Mouse (Mus musculus) testis, adult 10 weeks (tissue): ENCODE measurements around the gene Olfr1241. TPM values are rescaled to one million over a fixed set of nuclear protein-coding genes. Genes with fewer than 3 reads are reported as not detected.

Experiments
- polyA plus RNA-seq: library from polyadenylated mRNA; stranded (reverse); fragments of 350-450 nt; fragmentation: Illumina TruSeq; extraction: RNeasy Lipid Tissue Mini Kit (QIAGEN cat#74804); gene quantifications from one replicate; pipeline ENCODE4 v1.2.3, GENCODE M21; 2014; ENCODE audit warnings: low read depth, low replicate concordance

Gene Olfr1241
- not detected for polyA plus RNA-seq

DNA sequence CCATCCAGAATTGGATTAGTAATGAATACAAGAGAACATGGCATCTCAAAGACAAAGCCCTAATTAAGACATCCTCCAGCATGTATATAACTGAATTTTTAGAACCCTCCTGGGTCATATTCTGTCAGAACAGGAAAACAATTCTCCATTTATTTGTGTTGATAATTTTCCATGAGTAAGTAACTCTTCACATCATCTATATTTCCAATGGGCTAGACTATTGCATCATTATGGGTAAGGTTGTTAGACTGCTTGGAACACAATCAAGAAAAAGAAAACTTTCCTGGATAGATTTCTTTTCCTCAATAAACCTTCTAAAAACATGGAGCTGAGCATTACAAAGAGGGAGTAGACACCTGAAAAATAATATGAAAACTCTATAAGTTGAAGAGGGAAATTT lies at the start of gene Olfr1241:
Gene Olfr1241, minus strand, starts transcription at position 101 of the 400 bp plus-strand sequence.

DNA sequence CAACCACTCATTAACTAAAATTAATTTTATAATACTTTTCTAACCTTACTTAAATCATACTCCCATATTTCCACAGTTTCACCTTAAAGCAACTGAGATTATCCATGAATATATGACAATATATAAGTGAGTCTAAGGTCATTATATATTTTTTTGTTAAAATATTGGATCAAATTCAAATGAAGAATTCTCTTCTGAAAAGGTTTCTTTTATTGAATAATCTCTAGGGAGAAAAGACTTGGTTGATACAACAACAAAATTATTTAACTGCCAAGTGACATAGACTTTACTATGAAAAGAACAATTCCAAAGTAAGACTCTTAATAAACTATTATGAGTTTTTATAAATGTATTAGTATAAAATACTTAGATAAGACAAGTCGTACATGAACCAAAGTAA lies 44.5 kb upstream of the Olfr1241 start, which contains the start of gene Olfr1243:
Gene Olfr1243, minus strand, starts transcription at position 101 of the 400 bp plus-strand sequence.

DNA sequence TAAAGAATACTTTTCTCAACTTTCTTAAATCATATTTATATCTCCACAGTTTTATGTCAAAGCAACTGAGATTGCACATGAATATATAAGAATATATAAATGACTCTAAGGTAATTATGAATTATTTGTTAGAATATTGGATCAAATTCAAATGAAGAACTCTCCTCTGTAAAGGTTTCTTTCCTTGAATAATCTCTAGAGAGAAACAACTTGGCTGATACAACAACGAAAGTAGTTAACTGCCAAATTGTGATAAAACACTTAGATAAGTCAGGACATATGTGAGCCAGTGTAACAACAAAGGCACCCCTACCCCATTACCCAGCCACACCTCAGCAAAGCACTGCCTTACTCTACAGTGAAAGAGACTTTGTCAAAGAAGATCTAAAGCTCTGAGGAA lies 11.3 kb upstream of the Olfr1241 start, which contains the start of gene Olfr1242:
Gene Olfr1242, minus strand, starts transcription at position 101 of the 400 bp plus-strand sequence.

DNA sequence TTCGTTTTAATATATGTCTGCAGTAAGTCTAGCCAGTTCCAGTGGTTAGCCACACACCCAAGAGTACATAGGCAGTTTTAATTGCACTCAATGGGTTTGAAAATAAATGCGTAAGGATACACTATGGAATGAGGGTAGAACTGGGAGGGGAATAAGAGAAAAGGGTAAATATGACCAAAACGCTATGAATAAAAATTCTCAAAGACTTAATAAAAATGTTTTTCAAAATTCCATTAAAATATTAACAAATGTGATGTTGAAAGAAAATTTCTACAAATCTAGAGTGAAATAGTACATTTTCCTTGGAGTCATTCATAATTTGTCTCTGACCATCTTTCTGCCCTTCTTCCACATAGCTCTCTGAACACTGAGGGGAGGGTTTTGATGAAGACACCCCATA lies 44.0 kb downstream of the Olfr1241 start, which contains the start of gene Olfr1240:
Gene Olfr1240, minus strand, starts transcription at position 101 of the 400 bp plus-strand sequence.

Other genes starting within 250 kb of the Olfr1241 start
- not detected for gene Olfr1228, start 233.1 kb downstream of the Olfr1241 start, polyA plus RNA-seq
- not detected for gene Olfr1229, start 199.1 kb downstream of the Olfr1241 start, polyA plus RNA-seq
- not detected for gene Olfr1230, start 189.9 kb downstream of the Olfr1241 start, polyA plus RNA-seq
- gene Olfr1231, start 180.1 kb downstream of the Olfr1241 start, polyA plus RNA-seq: not detected
- gene Olfr1232, start 157.5 kb downstream of the Olfr1241 start, polyA plus RNA-seq: not detected
- 0.10 TPM for gene Olfr1233, start 144.7 kb downstream of the Olfr1241 start, polyA plus RNA-seq
- not detected for gene Olfr1234, start 122.3 kb downstream of the Olfr1241 start, polyA plus RNA-seq
- gene Olfr1238, start 77.5 kb downstream of the Olfr1241 start, polyA plus RNA-seq: not detected
- not detected for gene Olfr1239, start 66.7 kb downstream of the Olfr1241 start, polyA plus RNA-seq
- gene Olfr1240, start 44.1 kb downstream of the Olfr1241 start, polyA plus RNA-seq: not detected
- gene Olfr1242, start 11.2 kb upstream of the Olfr1241 start, polyA plus RNA-seq: not detected
- not detected for gene Olfr1243, start 44.4 kb upstream of the Olfr1241 start, polyA plus RNA-seq
- not detected for gene Olfr1245, start 91.3 kb upstream of the Olfr1241 start, polyA plus RNA-seq
- not detected for gene Olfr1246, start 106.0 kb upstream of the Olfr1241 start, polyA plus RNA-seq
- not detected for gene Olfr1247, start 127.0 kb upstream of the Olfr1241 start, polyA plus RNA-seq
- not detected for gene Olfr1248, start 131.1 kb upstream of the Olfr1241 start, polyA plus RNA-seq
- gene Olfr1249, start 147.9 kb upstream of the Olfr1241 start, polyA plus RNA-seq: not detected
- gene Olfr1250, start 174.3 kb upstream of the Olfr1241 start, polyA plus RNA-seq: 0.18 TPM
- gene Olfr1251, start 184.8 kb upstream of the Olfr1241 start, polyA plus RNA-seq: 0.34 TPM
- not detected for gene Olfr1252, start 237.9 kb upstream of the Olfr1241 start, polyA plus RNA-seq